Comparison of ENCODE assay signal across 29 mouse cellular contexts in genomic region chr4:100132261-100132660, GRCm38 (mm10). TPM values are rescaled to one million over a fixed set of nuclear protein-coding genes. Genes with fewer than 3 reads are reported as not detected.
DNase-seq lines count a peak whose midpoint lies in the region; ATAC-seq lines count a peak whose summit lies in the region.
"Had no signal": no experiment of that assay in that cellular context is flagged by ENCODE, and none has a peak within 500 bp of the region (broad histone marks: within the 10 kb centered on the region; RNA-seq: fewer than 3 reads in every experiment).

No protein-coding gene starts in this region.

- no peaks in the 10 kb centered on the region for H3K36me3 ChIP-seq in kidney, embryonic 15.5 days
- H3K36me3 ChIP-seq: embryonic facial prominence, embryonic 10.5 days; embryonic facial prominence, embryonic 15.5 days; forebrain, embryonic 12.5 days; heart, embryonic 10.5 days; heart, embryonic 15.5 days; hindbrain, embryonic 12.5 days; intestine, embryonic 15.5 days; midbrain, embryonic 13.5 days; neural tube, embryonic 13.5 days had no signal

- no peak overlapping the region for H3K27ac ChIP-seq in kidney, embryonic 15.5 days
- H3K27ac ChIP-seq: embryonic facial prominence, embryonic 10.5 days; embryonic facial prominence, embryonic 15.5 days; forebrain, embryonic 12.5 days; heart, embryonic 10.5 days; heart, embryonic 15.5 days; hindbrain, embryonic 12.5 days; hindbrain, postnatal 0 days; intestine, embryonic 15.5 days; liver, embryonic 14.5 days; macrophage; midbrain, embryonic 13.5 days; neural tube, embryonic 13.5 days had no signal

- H3K4me1 ChIP-seq in kidney, embryonic 15.5 days: peaks cover 20% of the 10 kb centered on the region; the same call in 1 of the 2 replicates
- H3K4me1 ChIP-seq: forebrain, embryonic 12.5 days; heart, embryonic 10.5 days; hindbrain, embryonic 12.5 days; midbrain, embryonic 13.5 days had no signal

- no peak overlapping the region for H3K4me2 ChIP-seq in kidney, embryonic 15.5 days
- H3K4me2 ChIP-seq: embryonic facial prominence, embryonic 15.5 days; forebrain, embryonic 12.5 days; heart, embryonic 15.5 days; hindbrain, embryonic 12.5 days; intestine, embryonic 15.5 days; midbrain, embryonic 13.5 days; neural tube, embryonic 13.5 days had no signal

- no peak overlapping the region for H3K4me3 ChIP-seq in kidney, embryonic 15.5 days (replicated peaks)
- H3K4me3 ChIP-seq: embryonic facial prominence, embryonic 10.5 days; embryonic facial prominence, embryonic 15.5 days; forebrain, embryonic 12.5 days; heart, embryonic 10.5 days; heart, embryonic 15.5 days; hindbrain, embryonic 12.5 days; intestine, embryonic 15.5 days; midbrain, embryonic 13.5 days; neural tube, embryonic 13.5 days had no signal

- 83% methylated on average over 3 of the region's 3 CpGs for WGBS in kidney, embryonic 15.5 days

- H3K9ac ChIP-seq in kidney, embryonic 15.5 days: no peak overlapping the region
- H3K9ac ChIP-seq: embryonic facial prominence, embryonic 15.5 days; forebrain, embryonic 12.5 days; forebrain, postnatal 0 days; heart, embryonic 15.5 days; hindbrain, embryonic 12.5 days; intestine, embryonic 15.5 days; liver, embryonic 14.5 days; midbrain, embryonic 13.5 days; neural tube, embryonic 13.5 days had no signal

- peak; percentile 64 to 75 for DNase-seq in cerebellum, postnatal 10 days
- DNase-seq in cerebellum, adult 11 months: no peak
- DNase-seq in kidney, adult 8-10 months: peak; percentile 29 to 42
- peak; percentile 10 for DNase-seq in Muller cell, postnatal 12 days (ENCODE audit: inconsistent ontology term)
- peak; percentile 57 for DNase-seq in brain, adult 2 months (ENCODE audit: low read depth, low spot score)
- DNase-seq in frontal cortex, adult 2 months (ENCODE audit: extremely low spot score in 1 of 2, low spot score in 1 of 2): no peak
- DNase-seq: adrenal gland, adult 2 months; adrenal gland, postnatal 36 days; forebrain, postnatal 0 days; gastrocnemius, postnatal 10 days; layer of hippocampus, postnatal 36 days; liver; lung, adult 2 months; lung, postnatal 10 days; thymus, postnatal 4 days had no signal

- no peak for ATAC-seq in kidney, embryonic 15.5 days (replicated peaks; ENCODE audit: low FRiP score)
- ATAC-seq: CD4-positive, CD25-positive, alpha-beta regulatory T cell, adult 4 months; forebrain, postnatal 0 days; hindbrain, postnatal 0 days; intestine, embryonic 15.5 days; midbrain, embryonic 13.5 days had no signal

- H3K27me3 ChIP-seq in kidney, embryonic 15.5 days: no peaks in the 10 kb centered on the region
- H3K27me3 ChIP-seq: embryonic facial prominence, embryonic 15.5 days; heart, embryonic 15.5 days; hindbrain, embryonic 12.5 days; intestine, embryonic 15.5 days; midbrain, embryonic 13.5 days; neural tube, embryonic 13.5 days had no signal

- H3K9me3 ChIP-seq in kidney, embryonic 15.5 days (replicated peaks): no peaks in the 10 kb centered on the region
- H3K9me3 ChIP-seq: embryonic facial prominence, embryonic 10.5 days; embryonic facial prominence, embryonic 15.5 days; forebrain, embryonic 12.5 days; heart, embryonic 10.5 days; heart, embryonic 15.5 days; hindbrain, embryonic 12.5 days; intestine, embryonic 15.5 days; midbrain, embryonic 13.5 days; neural tube, embryonic 13.5 days had no signal

RNA-seq across cellular contexts. Expression of gene Ror1, which starts 36.7 kb away (rescaled TPM):
- polyA plus RNA-seq in kidney, embryonic 15.5 days (2015; fragmentation: Nextera tagmentation; extraction: Ambion mirVana): 10.5 and 11.1 TPM in 2 replicates
- 0.78 and 0.98 TPM in 2 replicates for polyA plus RNA-seq in frontal cortex, adult 2 months (2012; rRNA removed)
- polyA plus RNA-seq: CD4-positive, CD25-positive, alpha-beta regulatory T cell, adult 4 months; macrophage had no signal

Comparison
In these comparisons a context has a peak if more than half of its experiments do, and no peak if none do; other contexts are left out.
1. DNase-seq: peak in cerebellum, postnatal 10 days (2 of 2), kidney, adult 8-10 months (2 of 2), Muller cell, postnatal 12 days (single experiment) and brain, adult 2 months (single experiment); none in cerebellum, adult 11 months (single experiment) and frontal cortex, adult 2 months (0 of 2).